Mouse (Mus musculus) 3134 (cell line): Measurements from ENCODE around the gene Tmem255a.

Source experiments
- DNase-seq: peaks from one replicate; pipeline ENCODE4 v3.0.0-alpha.2; 2011; ENCODE audit warnings: low spot score; ENCODE audit not compliant: insufficient read length; ENCODE audit errors: extremely low read depth

The Tmem255a gene

DNA sequence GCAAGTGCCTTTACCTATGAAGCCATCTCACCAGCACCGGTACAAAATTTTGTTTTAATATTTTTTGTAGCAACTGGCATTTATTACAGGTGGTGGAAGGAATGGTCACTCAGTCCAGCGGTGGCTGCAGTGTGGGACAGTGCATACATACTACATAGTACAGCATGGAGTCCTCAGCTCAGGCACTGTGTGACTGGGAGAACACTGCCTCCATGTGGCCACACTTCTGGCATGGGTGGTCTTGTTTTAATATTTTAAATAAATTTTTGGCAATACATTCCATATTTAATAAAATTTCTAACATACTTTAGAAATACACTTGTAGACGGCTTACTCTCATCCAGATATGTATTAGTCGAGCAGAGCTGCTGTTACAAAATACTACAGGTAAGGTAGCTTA, 85.6 kb downstream of the Tmem255a start:
- no peak for DNase-seq

DNA sequence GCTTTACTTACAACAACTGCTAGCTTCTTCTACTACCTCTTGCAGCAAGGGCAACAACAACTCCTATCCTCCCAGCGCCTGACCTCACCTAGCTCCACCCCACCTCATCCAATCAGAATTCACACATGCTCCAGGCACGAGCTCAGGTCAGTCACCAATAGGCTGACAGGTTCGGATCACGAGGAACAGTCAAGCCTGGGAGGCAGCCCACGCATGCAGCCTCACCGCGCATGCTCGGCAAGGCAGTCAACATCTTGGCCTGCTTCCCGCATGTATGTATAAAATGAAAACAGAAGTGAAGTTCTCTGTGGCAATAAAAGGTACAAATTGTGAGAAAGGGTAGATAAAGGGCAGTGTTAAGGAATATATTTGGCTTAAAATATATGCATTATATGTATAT, 86.2 kb downstream of the Tmem255a start:
- DNase-seq: no peak

- no peak for DNase-seq
Measured at GRCm38 (mm10) chrX:38165315-38165714, 86.9 kb downstream of the Tmem255a start.

- DNase-seq: no peak
Measured at GRCm38 (mm10) chrX:38159097-38159496, 93.1 kb downstream of the Tmem255a start.
